In the genomic region with DNA sequence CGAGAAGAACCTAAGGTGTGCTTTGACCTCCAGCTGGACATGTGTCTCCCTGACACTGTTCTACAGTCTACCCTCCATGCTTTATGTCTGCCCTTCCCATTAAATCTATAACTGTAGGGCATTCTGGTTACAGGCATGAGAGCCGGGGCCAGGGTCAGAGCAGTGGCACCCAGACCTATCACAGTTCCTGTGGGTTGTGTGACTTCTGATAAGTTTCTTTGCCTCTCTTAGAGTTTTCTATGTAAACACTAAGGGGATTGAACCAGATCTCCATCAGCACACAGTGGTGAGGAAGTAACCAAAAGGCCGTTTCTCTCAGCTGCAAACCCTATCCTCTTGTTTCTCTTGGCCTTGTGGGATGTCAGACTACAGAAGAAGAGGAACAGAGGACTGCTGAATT, we compare ENCODE assay signal across 28 mouse cellular contexts. TPM values are rescaled to one million over a fixed set of nuclear protein-coding genes. Genes with fewer than 3 reads are reported as not detected.
A peak's percentile ranks its signal among the peaks of the same experiment; 100 is the strongest.
DNase-seq lines count a peak whose midpoint lies in the region; ATAC-seq lines count a peak whose summit lies in the region.
"Had no signal": no experiment of that assay in that cellular context is flagged by ENCODE, and none has a peak within 500 bp of the region (broad histone marks: within the 10 kb centered on the region; RNA-seq: fewer than 3 reads in every experiment).

No protein-coding gene starts in this region.

- DNase-seq in heart, embryonic 10.5 days (ENCODE audit: low spot score) = no peak
- DNase-seq in heart, postnatal 4 days = no peak
- DNase-seq in 416B (ENCODE audit: low read depth) = peak; percentile 30
- DNase-seq in natural killer cell, adult 2 months (ENCODE audit: low spot score in 2 of 2) = no peak
- DNase-seq: adrenal gland, adult 2 months; adrenal gland, postnatal 36 days; B cell, adult 2 months; cerebellum, adult 18-20 months; cerebellum, postnatal 10 days; gastrocnemius, postnatal 10 days; heart, postnatal 36 days; kidney, adult 18-20 months; kidney, postnatal 4 days; lung, postnatal 4 days; midbrain, embryonic 14.5 days; right cerebral cortex, postnatal 25 days; spleen, adult 18-20 months; thymus, postnatal 14 days had no signal

- H3K27me3 ChIP-seq in heart, embryonic 10.5 days (ENCODE audit: insufficient read depth, poor library complexity, severe bottlenecking) = no peaks in the 10 kb centered on the region
- H3K27me3 ChIP-seq in liver, embryonic 16.5 days (ENCODE audit: control insufficient read depth, insufficient read depth, low read depth, low read length) = no peaks in the 10 kb centered on the region
- H3K27me3 ChIP-seq in hindbrain, embryonic 13.5 days = no peaks in the 10 kb centered on the region
- H3K27me3 ChIP-seq: embryonic facial prominence, embryonic 15.5 days; forebrain, embryonic 15.5 days; neural tube, embryonic 15.5 days had no signal

- peak overlapping the region; percentile 66; the same call in 1 of the 2 replicates for H3K27ac ChIP-seq in heart, embryonic 10.5 days
- no peak overlapping the region for H3K27ac ChIP-seq in liver, embryonic 16.5 days (ENCODE audit: low read length)
- H3K27ac ChIP-seq in hindbrain, embryonic 13.5 days = no peak overlapping the region
- H3K27ac ChIP-seq: embryonic facial prominence, embryonic 15.5 days; forebrain, embryonic 15.5 days; kidney, postnatal 0 days; neural tube, embryonic 15.5 days had no signal

- WGBS in heart, embryonic 10.5 days = 64% methylated on average over 3 of the region's 3 CpGs
- 32% methylated on average over 3 of the region's 3 CpGs for WGBS in liver, embryonic 16.5 days (ENCODE audit: insufficient replicate concordance)
- WGBS in hindbrain, embryonic 13.5 days = 89% methylated on average over 3 of the region's 3 CpGs

- no peak overlapping the region for H3K4me2 ChIP-seq in liver, embryonic 16.5 days (ENCODE audit: low read depth, low read length)
- H3K4me2 ChIP-seq in hindbrain, embryonic 13.5 days = no peak overlapping the region
- H3K4me2 ChIP-seq: embryonic facial prominence, embryonic 15.5 days; forebrain, embryonic 15.5 days; neural tube, embryonic 15.5 days had no signal

- H3K36me3 ChIP-seq in heart, embryonic 10.5 days = no peaks in the 10 kb centered on the region
- no peaks in the 10 kb centered on the region for H3K36me3 ChIP-seq in liver, embryonic 16.5 days (ENCODE audit: control insufficient read depth, insufficient read depth)
- no peaks in the 10 kb centered on the region for H3K36me3 ChIP-seq in hindbrain, embryonic 13.5 days
- H3K36me3 ChIP-seq: embryonic facial prominence, embryonic 10.5 days; embryonic facial prominence, embryonic 15.5 days; forebrain, embryonic 15.5 days; neural tube, embryonic 15.5 days had no signal

- H3K4me3 ChIP-seq in heart, embryonic 10.5 days = no peak overlapping the region
- H3K4me3 ChIP-seq in liver, embryonic 16.5 days (ENCODE audit: low read depth, low read length) = no peak overlapping the region
- H3K4me3 ChIP-seq in hindbrain, embryonic 13.5 days = no peak overlapping the region
- H3K4me3 ChIP-seq: embryonic facial prominence, embryonic 10.5 days; embryonic facial prominence, embryonic 15.5 days; forebrain, embryonic 15.5 days; neural tube, embryonic 15.5 days had no signal

- ATAC-seq in common myeloid progenitor, adult 5-6 weeks (replicated peaks; ENCODE audit: low read depth, poor library complexity, severe bottlenecking) = peak; percentile 70
- peak; percentile 28 for ATAC-seq in liver, embryonic 16.5 days (ENCODE audit: low read depth)
- ATAC-seq in hindbrain, embryonic 13.5 days (ENCODE audit: low FRiP score) = no peak
- ATAC-seq: activated CD4-positive, CD25-positive, alpha-beta regulatory T cell, adult 4 months; forebrain, embryonic 15.5 days; hindbrain, embryonic 16.5 days had no signal

- no peaks in the 10 kb centered on the region for H3K9me3 ChIP-seq in heart, embryonic 10.5 days
- no peaks in the 10 kb centered on the region for H3K9me3 ChIP-seq in liver, embryonic 16.5 days (replicated peaks; ENCODE audit: control insufficient read depth, low read length)
- H3K9me3 ChIP-seq in hindbrain, embryonic 13.5 days = no peaks in the 10 kb centered on the region
- H3K9me3 ChIP-seq: embryonic facial prominence, embryonic 10.5 days; embryonic facial prominence, embryonic 15.5 days; forebrain, embryonic 15.5 days; neural tube, embryonic 15.5 days had no signal

- peaks cover 16% of the 10 kb centered on the region for H3K4me1 ChIP-seq in heart, embryonic 10.5 days
- peaks cover 32% of the 10 kb centered on the region for H3K4me1 ChIP-seq in liver, embryonic 16.5 days (ENCODE audit: control insufficient read depth, low read depth, low read length)
- no peaks in the 10 kb centered on the region for H3K4me1 ChIP-seq in hindbrain, embryonic 13.5 days (replicated peaks)
- H3K4me1 ChIP-seq: forebrain, embryonic 15.5 days; neural tube, embryonic 15.5 days had no signal

- no peak overlapping the region for H3K9ac ChIP-seq in liver, embryonic 16.5 days (ENCODE audit: low read depth, low read length)
- H3K9ac ChIP-seq in hindbrain, embryonic 13.5 days = no peak overlapping the region
- H3K9ac ChIP-seq: embryonic facial prominence, embryonic 15.5 days; forebrain, embryonic 15.5 days; neural tube, embryonic 15.5 days had no signal

RNA-seq across cellular contexts. Expression of gene Bpgm, which starts 50.4 kb away (rescaled TPM):
- polyA plus RNA-seq in heart, embryonic 10.5 days (2016; fragmentation: Nextera tagmentation; extraction: Ambion mirVana) = 54.3 and 59.3 TPM in 2 replicates
- 10 to 100 TPM; 45.1 to 88.0 TPM for total RNA-seq in heart, postnatal 4 days (2021)
- total RNA-seq in common myeloid progenitor, adult 5-6 weeks (2017) = 26.4 and 27.2 TPM in 2 replicates
- 223 TPM in 2 replicates for polyA plus RNA-seq in liver, embryonic 16.5 days (2015; fragmentation: Nextera tagmentation; extraction: Ambion mirVana)
- polyA plus RNA-seq in hindbrain, embryonic 13.5 days (2015; fragmentation: Nextera tagmentation; extraction: Ambion mirVana) = 88.0 and 90.9 TPM in 2 replicates
